Mouse (Mus musculus) right cerebral cortex, postnatal 36 days (tissue): ENCODE measurements around the gene Rfng.
"Not testable (repeated sequence)": the region's sequence is repeated elsewhere in the genome, so short reads cannot be mapped to it uniquely, and the experiment has no call there.

Source experiments
- DNase-seq, 2 experiments: peaks; one replicate each; pipeline ENCODE4 v3.0.0; 2022; ENCODE audit warnings: low spot score in 2 of 2, mixed read lengths in 1 of 2

Rfng gene

DNA sequence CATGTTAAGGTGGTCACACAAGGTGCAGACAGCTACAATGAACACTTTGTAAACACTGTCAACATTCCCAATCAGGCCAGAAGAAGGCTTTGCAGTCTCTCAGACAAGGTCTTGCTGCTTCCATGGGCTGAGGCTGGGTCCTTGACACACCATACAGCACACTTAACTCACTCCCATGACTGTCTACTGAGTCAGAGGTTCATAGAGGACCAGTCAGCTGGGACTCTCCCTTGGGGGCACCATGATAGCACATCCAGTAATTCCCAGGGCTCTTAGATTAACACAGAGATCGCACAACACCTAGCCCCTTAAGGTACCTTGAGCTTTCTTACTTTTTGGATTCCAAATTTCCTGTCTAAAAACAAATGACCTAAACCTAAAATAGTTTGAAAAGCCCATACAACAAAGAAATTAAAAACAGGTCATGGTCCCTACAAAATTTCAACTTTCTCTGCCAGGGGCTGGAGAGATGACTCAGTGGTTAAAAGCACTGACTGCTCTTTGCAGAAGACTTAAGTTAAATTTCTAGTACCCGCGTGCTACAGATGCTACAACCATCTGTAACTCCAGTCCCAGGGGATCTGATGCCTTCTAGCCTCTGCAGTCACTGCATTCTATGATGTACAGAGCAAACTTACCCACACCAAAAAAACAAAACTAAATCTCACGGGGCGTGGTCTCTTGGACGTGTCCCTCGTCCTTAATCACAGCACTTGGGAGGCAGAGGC lies 10.4 kb downstream of the Rfng start:
- DNase-seq: no peak

DNA sequence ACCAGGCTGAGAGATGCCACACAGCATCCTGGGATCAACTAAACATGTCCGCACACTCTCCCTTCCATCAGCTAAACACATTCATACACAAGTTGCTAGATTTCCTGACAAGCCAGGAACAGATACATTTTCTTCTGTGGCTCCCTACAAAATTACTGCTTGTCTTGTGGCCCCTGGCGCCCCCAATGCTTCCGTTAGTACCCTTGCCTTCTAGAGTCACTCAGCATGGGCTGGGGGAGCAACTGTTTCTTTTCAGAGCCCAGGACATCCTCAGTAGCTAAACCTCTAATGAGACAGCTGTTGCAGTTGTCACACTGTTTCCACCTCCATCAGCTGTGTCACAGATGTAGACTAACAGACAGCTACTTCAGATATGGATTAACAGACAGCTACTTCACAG lies 11.3 kb downstream of the Rfng start:
- no peak for DNase-seq

DNA sequence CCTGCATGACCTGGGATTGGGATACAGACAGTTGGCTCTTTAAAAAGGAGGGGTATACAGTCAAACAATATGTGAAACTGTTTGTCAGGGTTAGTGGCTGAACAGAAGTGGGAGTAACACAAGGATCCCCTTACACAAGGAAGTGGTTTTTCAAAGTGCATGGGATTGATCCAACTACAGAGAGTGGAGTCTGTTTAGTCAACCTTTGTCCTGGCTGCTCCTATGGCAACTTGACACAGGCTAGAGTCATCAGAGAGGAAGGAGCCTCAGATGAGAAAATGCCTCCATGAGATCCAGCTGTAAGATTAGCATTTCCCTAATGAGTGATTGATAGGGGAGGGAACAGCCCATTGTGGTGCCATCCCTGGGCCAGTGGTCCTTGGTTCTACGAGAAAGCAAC lies 15.8 kb downstream of the Rfng start:
- no peak for DNase-seq

DNA sequence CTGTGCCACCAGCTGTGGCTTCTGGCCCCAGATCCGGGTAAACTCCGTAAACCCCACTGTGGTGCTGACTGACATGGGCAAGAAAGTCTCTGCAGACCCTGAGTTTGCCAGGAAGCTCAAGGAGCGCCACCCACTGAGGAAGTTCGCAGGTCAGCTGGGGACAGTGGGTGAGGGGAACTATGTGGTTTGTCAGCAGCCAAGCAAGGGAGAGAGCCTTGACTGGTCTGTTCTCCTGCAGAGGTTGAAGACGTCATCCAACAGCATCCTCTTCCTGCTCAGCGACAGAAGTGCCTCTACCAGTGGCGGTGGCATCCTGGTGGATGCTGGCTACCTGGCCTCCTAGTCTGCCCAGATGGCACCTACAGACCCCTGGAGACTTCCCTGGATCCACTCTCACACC lies 17.0 kb downstream of the Rfng start:
- not testable (repeated sequence) for DNase-seq

DNA sequence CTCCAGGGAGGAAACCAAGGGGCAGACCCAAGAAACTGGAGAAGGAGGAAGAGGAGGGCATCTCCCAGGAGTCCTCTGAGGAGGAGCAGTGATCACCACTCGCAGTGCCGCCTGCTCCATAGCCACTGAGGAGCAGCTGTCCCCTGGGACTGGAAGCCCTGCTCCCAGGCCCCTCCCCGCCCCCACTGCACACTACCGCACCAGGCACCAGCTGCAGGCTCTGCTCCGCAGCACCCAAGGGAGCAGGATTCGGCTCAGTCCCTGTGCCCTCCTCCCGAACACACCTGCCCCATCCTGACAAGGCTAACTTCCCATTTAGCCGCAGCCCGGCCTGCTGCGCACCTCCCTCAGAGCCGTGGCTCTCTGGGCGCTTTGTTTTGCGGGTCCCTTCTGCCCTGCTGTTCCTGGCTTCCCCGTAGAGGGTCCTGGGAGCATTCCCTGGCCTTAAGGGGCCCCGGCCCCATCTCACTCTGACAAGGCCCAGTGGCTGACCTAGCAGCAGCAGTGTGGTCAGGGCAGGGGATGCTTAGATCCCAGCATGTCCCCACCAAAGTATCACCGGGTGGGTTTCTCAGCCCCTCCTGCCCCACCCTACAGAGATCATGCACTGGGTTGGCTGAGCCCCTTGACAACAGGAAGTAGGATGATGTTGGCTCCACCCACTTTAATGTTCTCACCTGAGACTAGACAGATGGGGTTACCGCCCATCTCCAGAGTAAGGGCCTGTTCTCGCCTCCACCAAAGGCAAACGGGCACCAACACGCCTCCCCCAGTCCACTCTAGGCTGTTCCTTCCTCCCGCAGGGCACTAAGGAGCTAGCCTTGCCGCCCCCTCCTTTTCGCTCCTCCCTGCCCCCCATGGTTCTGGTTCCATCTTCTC lies 20.6 kb downstream of the Rfng start:
- not testable (repeated sequence) for DNase-seq

DNA sequence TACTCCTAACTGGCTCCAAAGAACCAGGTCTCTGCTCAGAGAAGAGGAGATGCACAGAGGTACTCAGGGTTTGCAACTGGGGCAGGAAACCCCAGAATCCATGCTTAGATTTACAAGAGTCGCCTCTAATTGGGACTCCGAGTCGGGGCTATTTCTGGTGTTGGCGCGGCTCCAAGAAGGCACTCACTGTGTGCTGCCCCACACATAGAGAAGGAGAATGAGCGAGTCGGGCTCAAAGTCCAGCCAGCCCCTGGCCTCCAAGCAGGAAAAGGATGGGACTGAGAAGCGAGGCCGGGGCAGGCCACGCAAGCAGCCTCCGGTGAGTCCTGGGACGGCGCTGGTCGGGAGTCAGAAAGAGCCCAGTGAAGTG lies 21.4 kb downstream of the Rfng start, which contains the start of gene Hmga1b:
Gene Hmga1b, plus strand, starts transcription at position 123 of the 370 bp plus-strand sequence.
- not testable (repeated sequence) for DNase-seq

DNA sequence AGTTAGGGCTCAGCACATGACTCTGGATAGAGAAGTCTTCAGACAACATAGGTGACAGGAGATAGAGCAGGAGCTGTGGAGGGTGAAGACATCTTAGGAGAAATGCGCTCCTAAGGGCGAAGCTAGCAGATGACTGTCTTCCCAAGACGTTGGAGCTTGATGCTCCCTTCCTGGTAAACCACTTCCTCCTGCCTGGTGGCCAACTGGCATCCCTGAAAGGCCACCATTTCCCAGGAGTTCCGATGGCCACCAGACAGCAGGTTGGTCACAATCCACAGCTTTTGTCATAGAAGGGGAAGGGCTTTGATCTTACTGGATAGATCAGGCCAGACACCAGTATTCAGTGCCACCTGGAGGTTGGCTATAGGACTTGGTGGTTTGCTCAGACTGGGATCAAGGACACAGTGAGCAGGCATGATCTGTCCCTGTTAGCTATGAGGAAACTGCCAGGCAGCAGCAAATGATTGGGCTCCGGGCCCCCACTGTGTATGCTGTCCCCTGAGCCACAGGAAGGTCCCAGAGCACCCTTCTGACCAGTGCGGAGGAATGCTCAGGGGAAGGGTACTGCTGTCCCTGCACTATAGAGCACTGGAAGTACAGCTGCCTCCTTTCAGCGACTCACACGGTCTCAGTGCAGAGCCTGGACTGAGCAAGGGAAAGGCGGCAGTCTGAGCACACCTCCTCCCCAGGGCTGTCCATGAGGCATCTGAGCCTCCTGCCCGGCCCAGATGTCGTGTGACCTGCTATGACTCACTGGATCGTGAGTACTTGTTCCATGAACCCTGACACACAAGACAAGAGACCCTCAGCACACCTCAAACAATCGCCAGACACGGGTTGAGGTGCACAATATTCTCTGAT lies 22.0 kb downstream of the Rfng start:
- DNase-seq: no peak

DNA sequence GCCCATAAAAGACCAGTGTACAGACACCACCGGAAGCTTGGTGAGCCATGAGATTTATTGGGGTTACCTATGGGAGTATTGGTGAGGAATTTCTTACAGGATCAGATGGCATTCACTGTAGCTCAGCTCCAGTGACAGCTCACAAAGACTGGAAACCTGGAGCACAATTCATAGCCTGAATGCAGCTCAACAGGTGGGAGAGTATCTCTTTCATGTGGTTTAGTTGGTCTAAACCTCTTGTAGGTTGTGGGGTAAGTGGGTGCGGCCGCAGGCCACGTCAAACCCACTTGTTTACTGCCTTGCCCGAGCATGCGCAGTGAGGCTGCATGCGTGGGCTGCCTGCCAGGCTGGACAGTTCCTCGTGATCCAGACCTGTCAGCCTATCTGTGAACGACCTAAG lies 23.8 kb downstream of the Rfng start:
- DNase-seq: no peak

DNA sequence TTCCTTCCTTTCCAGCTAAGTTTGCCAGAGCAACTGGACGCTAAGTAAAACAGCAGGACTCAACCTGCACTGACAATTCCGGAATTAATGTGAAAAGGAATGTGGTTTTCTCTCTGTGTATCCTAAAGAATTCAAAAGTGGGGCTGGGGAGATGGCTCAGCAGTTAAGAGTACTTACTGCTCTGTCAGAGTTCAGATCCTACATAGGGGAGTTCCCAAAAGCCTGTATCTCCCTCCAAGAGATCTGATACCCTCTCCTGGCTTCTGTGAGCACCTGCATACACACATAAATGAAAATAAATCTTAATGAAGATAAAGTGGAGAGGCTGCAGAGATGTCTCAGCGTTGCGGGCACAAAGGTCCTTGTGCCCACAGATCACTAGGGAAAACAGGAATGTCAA lies 32.4 kb downstream of the Rfng start:
- no peak for DNase-seq

DNA sequence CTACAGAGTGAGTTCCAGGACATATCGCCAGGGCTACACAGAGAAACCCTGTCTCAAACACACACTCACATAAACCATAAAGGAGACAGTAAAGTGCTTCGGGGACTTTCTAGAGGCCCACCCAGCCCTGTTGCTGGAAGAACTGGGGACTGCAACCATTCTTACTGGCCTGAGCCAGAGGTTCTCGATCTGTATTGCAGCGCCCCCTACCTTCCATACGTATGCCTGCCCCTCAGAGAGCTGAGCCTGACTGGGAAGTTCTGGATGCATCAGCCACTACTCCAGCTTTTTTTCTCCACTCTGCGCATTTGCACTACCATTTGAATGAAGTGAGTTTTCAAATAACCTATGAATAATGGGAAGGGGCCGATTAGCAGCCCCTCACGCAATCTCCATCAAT lies 34.6 kb downstream of the Rfng start:
- no peak for DNase-seq

DNA sequence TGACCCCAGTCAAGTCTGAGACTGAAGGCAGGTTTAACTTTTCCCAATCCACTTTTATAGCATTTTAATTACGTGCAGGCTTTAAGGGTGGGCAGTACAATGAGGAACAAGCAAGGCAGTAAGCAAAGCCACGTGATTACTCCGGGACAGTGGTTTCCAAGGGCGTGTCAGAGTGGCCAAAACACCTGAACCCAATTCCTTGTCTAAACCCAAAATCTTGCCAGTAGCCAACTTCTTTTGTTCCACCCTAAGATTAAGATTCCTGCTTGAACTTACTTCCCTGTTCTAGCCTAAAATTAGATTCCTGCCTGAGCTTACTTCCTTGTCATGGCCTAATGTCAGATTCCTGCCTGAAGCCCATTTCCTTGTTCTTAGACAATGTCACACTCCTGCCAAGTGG lies 36.0 kb downstream of the Rfng start:
- DNase-seq: no peak

DNA sequence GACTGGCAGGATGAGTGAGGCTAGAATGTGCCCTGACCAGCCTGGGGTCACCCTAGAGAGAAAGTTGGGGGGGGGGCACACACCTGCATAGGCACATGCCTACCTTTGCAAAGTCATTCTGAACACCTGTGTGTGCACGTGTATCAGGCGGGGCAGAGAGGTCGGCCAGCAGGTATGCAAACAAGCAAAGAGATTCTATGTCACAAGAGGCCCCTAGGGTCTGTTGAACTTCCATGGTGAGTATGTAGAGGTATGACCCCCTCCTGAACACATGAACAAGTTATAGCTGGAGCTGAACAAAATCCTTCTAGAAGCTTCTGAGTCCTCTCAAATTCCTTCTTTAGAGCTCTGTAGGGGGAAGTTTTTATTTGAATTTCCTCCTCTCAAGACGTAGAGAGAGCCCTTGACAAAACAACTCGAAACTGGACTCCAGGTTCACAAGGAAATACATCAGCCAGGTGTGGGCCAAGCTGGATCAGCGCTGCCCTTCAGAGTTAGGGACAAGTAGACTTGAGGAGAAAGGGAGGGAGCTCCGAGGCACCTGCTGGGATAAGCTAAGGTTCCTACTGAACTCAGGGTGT lies 39.8 kb downstream of the Rfng start:
- no peak for DNase-seq

DNA sequence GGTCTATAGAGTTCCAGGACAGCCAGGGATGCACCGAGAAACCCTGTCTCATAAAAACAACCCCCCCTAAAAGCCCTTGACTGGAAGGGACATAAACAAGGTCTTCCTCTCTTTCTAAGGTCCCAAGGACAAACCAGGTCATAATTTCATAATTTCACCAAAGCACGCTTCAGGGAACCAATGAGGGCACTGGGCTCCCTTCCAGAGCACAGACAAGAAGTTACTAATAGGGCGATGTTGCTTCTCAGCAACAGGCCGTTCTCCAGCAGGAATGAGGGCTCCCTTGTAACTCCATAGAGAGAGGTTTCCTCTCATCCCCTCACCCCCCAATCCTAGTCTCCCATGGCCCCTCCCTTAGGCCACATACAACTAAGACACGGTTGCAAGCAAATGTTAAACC lies 43.0 kb downstream of the Rfng start:
- no peak for DNase-seq

DNA sequence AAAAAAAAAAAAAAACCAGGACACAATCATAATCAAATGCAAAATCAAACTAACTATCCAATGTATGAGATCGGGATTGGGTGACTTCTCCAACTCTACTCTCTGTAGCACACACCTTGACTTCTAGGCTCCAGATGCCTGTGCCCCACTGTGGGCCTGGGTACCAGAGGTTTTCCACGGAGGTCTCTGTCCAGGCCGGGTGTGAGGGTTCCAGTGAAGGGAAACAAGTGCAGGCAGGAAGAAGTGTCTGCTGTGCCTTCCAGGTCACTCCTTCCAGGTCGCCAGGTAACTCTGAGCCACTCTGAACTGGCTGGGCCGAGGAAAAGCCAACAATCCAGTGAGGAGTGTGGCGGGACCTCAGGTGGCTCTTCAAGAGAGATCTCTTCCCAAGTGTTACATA lies 47.6 kb downstream of the Rfng start:
- no peak for DNase-seq

DNA sequence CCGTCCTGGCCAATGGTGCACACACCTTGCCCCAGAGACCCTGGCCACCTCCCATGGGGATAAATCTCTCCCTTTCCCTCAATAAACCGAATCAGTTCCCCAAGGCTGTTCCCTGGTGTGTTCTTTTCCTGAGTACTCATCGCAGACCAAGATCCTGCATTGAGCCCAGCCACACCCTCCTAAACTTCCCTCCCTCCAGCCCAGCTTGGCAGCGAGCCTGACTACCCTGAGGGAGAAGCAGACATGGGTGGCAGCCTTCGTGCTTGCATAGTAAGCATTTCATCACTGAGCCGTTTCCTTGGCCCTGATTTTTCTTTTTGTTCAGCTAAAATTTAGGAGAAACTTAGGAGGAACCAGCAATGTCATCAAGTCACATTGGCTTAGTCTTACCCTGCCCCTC lies 50.5 kb downstream of the Rfng start:
- no peak for DNase-seq

DNA sequence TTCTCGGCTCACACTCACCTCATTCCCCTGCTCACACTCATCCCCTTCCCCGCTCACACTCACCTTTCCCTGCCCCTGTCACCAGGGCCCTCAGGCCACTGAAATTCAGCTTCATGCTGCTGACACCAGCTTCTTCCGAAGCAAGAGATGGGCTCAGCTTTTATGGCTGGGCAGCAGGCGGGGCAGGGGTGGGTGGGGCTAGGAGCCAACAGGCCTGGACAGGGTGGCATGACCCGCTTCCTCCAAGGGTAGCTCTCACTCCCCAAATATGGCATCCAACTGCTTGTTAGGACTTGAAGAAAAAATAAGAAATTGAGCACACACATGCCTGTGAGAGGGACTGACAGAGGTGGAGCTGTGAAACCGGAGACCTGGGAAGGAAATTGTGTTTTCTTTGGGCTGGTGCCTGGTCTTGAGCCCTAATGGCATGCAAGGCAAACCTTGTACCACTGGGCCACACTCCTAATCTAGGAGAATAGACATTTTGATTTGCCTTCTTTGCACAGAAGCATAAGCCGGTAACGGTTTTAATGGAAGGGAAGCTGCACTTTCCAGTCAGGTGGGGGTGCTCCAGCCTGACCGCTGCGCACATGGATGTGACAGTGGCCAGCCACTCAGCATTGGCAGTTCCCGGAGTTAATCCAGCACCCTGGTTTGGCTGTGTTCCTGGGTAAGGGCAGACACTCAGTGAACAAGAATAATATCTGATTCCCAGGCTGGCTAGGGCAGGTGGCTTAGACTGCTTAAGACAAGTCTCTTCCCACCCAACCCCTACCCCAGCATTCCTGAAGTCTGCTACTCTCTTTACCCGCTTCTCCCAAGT lies 51.9 kb downstream of the Rfng start, which contains the start of gene Cbr2:
Gene Cbr2, minus strand, starts transcription at position 257 of the 823 bp plus-strand sequence.
- no peak for DNase-seq

DNA sequence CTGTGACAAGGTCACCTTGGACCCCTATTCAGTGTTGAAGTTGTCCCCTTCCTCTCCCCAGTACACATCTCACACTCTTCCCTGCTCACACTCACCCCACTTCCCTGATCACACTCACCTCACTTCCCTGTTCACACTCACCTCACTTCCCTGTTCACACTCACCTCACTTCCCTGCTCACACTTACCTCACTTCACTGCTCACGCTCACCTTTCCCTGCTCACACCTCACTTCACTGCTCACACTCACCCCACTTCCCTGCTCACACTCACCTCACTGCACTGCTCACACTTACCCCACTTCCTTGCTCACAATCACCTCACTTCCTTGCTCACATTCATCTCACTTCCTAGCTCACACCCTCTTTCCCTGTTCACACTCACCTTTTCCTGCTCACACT lies 52.6 kb downstream of the Rfng start:
- no peak for DNase-seq
